Mouse (Mus musculus) heart, embryonic 11.5 days (tissue): ENCODE data around the gene Otof. TPM values are rescaled to one million over a fixed set of nuclear protein-coding genes. Genes with fewer than 3 reads are reported as not detected.

Experiments used
- ATAC-seq: fragments of 200-750 bp; cut with Nextera tagmentation; replicated peaks from 2 replicates; pipeline ENCODE4 v1.8.0; 2017; ENCODE audit warnings: moderate library complexity; ENCODE audit not compliant: insufficient number of reproducible peaks, low FRiP score, low TSS enrichment
- H3K27ac ChIP-seq: fragments of 300-500 bp; sonication (generic); 2 replicates; pipeline ENCODE4 v1.5.1; 2014; ENCODE audit warnings: mild to moderate bottlenecking, low read depth, low read length
- H3K27me3 ChIP-seq: fragments of 300-500 bp; sonication (generic); 2 replicates; pipeline ENCODE4 v1.6.1; 2014; ENCODE audit warnings: mild to moderate bottlenecking, low read length, mixed read lengths; ENCODE audit not compliant: control insufficient read depth, insufficient read depth
- H3K36me3 ChIP-seq: fragments of 300-500 bp; sonication (generic); 2 replicates; pipeline ENCODE4 v1.6.1; 2014; ENCODE audit warnings: mild to moderate bottlenecking, low read length, moderate library complexity, mixed read lengths; ENCODE audit not compliant: control insufficient read depth, insufficient read depth
- H3K4me1 ChIP-seq: fragments of 300-500 bp; sonication (generic); 2 replicates; pipeline ENCODE4 v1.6.1; 2014; ENCODE audit warnings: low read length; ENCODE audit not compliant: control insufficient read depth, insufficient read depth
- H3K4me2 ChIP-seq: fragments of 300-500 bp; sonication (generic); 2 replicates; pipeline ENCODE4 v1.6.1; 2014; ENCODE audit warnings: mild to moderate bottlenecking, moderate library complexity
- H3K4me3 ChIP-seq: fragments of 300-500 bp; sonication (generic); 2 replicates; pipeline ENCODE4 v1.5.1; 2014; ENCODE audit warnings: low read depth, low read length
- H3K9ac ChIP-seq: fragments of 300-500 bp; sonication (generic); 2 replicates; pipeline ENCODE4 v1.6.1; 2014; ENCODE audit warnings: mild to moderate bottlenecking, low read depth, low read length, moderate library complexity
- H3K9me3 ChIP-seq: fragments of 300-500 bp; sonication (generic); replicated peaks from 2 replicates; pipeline ENCODE4 v1.6.1; 2016; ENCODE audit warnings: low read length; ENCODE audit not compliant: control insufficient read depth
- WGBS: fragments of 180-500 bp; shearing (Covaris S2); extraction: QIAGEN DNeasy Blood & Tissue Kit; methylation state at CpG from one replicate; pipeline ENCODE4 v1.1.7; 2014; ENCODE audit not compliant: insufficient replicate concordance; 5-methylcytosine and 5-hydroxymethylcytosine counted together
- polyA plus RNA-seq: library from polyadenylated mRNA; unstranded; fragments of >200 nt; fragmentation: Nextera tagmentation; extraction: Ambion mirVana; gene quantifications from 2 replicates; pipeline ENCODE4 v1.2.1, GENCODE M21; 2014

Otof gene
- polyA plus RNA-seq, 1 experiment from 2014 or later = 0.13 TPM

GRCm38 (mm10) chr5:30387726-30388125 is 74.0 kb downstream of the Otof start:
- no peak overlapping the region for H3K27ac ChIP-seq
- H3K27me3 ChIP-seq = no peaks in the 10 kb centered on the region
- no peak overlapping the region for H3K4me2 ChIP-seq
- WGBS = 81% methylated on average over 6 of the region's 6 CpGs
- no peak overlapping the region for H3K4me3 ChIP-seq
- H3K4me1 ChIP-seq = no peaks in the 10 kb centered on the region
- ATAC-seq = no peak
- no peak overlapping the region for H3K9ac ChIP-seq
- H3K36me3 ChIP-seq = no peaks in the 10 kb centered on the region
- H3K9me3 ChIP-seq = no peaks in the 10 kb centered on the region

DNA sequence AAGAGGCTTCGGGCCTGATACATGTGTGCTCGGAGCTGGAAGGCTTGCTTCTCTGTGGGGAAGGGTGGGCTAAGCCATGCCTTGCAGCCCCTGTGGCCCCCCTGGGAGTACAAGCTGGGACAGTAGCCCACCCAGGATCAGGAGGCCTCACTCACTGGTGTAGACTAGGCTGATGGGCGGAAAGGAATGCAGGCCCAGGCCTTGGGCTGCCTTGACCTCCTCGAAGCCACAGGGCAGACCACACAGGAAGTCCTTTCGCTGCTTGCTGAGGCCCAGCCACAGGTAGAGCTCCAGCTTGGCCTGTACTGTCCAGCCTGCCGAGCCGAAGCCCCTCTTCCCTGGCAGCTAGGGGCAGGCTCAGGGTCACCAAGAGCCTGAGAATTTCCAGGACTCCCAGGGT is 78.9 kb downstream of the Otof start:
- WGBS = 57% methylated on average over 7 of the region's 7 CpGs
- Histone ChIP-seq H3K27ac (no peak overlapping the region), H3K9ac (no peak overlapping the region), H3K9me3 (no peaks in the 10 kb centered on the region), H3K4me2 (no peak overlapping the region), H3K4me3 (no peak overlapping the region), H3K4me1 (no peaks in the 10 kb centered on the region), H3K36me3 (no peaks in the 10 kb centered on the region), H3K27me3 (no peaks in the 10 kb centered on the region)
- no peak for ATAC-seq

DNA sequence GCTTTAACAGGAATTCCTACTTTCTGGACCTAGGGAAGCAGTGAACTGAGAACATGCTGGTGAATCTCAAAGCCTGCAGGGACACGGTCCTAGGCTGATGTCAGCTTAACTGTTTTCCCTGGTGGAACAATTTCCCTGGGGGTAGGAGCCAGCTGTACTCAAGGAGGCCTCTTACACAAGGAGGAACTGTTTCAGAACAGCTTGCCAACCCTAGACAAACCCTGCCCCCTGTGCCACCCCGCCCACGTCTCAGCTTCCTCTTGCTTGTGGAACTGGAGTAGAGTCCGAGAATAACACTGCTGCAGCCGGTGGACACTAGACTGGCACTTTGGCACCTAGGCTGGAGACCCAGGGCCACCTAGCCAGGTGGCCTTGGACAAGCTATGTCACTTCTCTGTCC is 92.3 kb downstream of the Otof start:
- Histone ChIP-seq H3K27me3 (peaks cover 2% of the 10 kb centered on the region; the same call in 1 of the 2 replicates), H3K36me3 (no peaks in the 10 kb centered on the region), H3K27ac (no peak overlapping the region), H3K9ac (no peak overlapping the region), H3K4me3 (no peak overlapping the region), H3K4me1 (no peaks in the 10 kb centered on the region), H3K9me3 (no peaks in the 10 kb centered on the region), H3K4me2 (no peak overlapping the region)
- ATAC-seq = no peak
- WGBS = 74% methylated on average over 5 of the region's 5 CpGs

GRCm38 (mm10) chr5:30367405-30367804 is 94.3 kb downstream of the Otof start:
- WGBS = 77% methylated on average over 8 of the region's 8 CpGs
- no peak overlapping the region for H3K9ac ChIP-seq
- ATAC-seq = no peak

DNA sequence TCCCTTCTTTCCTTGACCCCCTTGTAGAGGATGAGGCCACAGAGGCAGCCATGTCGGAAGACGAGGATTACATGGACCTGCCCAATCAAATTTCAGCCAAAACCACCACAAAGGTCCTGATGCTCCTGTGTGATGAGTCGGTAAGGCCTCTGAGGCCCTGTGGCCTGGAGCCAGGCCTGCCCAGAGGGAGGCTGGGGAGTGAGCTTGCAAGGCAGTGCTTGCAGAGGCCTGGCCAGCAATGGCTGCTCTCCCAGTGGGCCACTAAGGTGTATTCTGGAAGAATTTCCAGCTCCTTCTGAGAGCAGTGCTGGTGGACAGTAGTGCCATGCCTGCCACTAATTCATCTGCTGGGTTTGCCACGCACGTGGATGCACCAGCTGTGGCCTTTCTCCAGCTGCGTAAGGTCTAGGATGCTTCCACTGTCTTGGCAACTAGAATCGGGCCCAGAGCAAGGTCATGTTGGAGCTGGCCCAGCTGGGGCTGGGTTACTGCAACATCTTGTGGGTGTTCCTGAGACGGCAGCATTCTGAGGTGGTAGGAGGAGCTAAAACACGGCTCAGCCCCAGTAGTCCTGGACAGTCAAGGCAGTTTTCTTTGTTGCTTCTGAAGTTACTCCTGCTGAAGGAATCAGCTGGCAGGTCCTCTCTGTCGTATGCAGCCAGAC is 103.2 kb downstream of the Otof start:
- WGBS = 85% methylated on average over 10 of the region's 10 CpGs
- H3K9me3 ChIP-seq = no peaks in the 10 kb centered on the region
- no peak overlapping the region for H3K4me3 ChIP-seq
- no peak overlapping the region for H3K27ac ChIP-seq
- H3K4me2 ChIP-seq = no peak overlapping the region
- ATAC-seq = no peak
- 0 out of 2 replicates have a peak, but pooled peaks cover 5% of the 10 kb centered on the region for H3K4me1 ChIP-seq
- no peaks in the 10 kb centered on the region for H3K27me3 ChIP-seq
- no peak overlapping the region for H3K9ac ChIP-seq
- H3K36me3 ChIP-seq = no peaks in the 10 kb centered on the region

More at GRCm38 (mm10) chr5:30367405-30367804, 94.3 kb downstream of the Otof start:
- 0 out of 2 replicates have a peak, but pooled peaks cover 2% of the 10 kb centered on the region for H3K27me3 ChIP-seq
- no peaks in the 10 kb centered on the region for H3K36me3 ChIP-seq
- H3K9me3 ChIP-seq = no peaks in the 10 kb centered on the region
- H3K4me2 ChIP-seq = no peak overlapping the region
- no peak overlapping the region for H3K4me3 ChIP-seq
- H3K27ac ChIP-seq = no peak overlapping the region
- no peaks in the 10 kb centered on the region for H3K4me1 ChIP-seq

GRCm38 (mm10) chr5:30356647-30357046 is 105.1 kb downstream of the Otof start:
- Histone ChIP-seq H3K4me3 (no peak overlapping the region), H3K9ac (no peak overlapping the region), H3K9me3 (no peaks in the 10 kb centered on the region), H3K27me3 (no peaks in the 10 kb centered on the region), H3K36me3 (no peaks in the 10 kb centered on the region), H3K4me1 (0 out of 2 replicates have a peak, but pooled peaks cover 5% of the 10 kb centered on the region), H3K4me2 (no peak overlapping the region), H3K27ac (no peak overlapping the region)
- WGBS = 80% methylated on average over 7 of the region's 7 CpGs
- no peak for ATAC-seq

DNA sequence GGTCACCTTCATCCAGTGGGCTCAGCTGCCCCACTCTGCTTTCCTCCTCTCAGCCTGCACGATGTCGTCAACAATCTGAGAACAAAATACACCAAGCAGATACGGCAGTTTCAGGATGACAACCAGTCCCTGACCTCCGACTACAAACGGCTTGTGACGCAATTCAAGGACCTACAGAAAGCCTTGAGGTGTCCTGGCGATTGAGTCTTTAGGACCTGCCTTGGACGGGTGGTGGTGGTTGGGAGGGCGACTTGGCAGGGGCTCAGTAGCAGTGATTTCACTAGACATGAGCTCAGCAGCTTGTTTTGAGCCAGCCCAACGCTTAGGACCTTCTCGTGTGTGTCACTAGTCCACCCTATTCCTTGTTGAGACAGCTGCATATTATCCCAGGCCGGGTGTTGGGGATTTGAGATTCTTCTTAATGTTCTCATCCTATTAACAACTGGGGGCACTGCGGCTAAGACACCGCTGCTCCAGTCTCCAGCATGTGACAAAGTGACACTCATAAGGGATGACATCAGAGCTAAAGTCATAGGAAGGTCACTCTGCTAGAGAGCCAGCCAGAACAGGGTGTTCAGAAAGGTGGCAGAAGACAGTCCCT is 106.1 kb downstream of the Otof start:
- 0 out of 2 replicates have a peak, but pooled peaks cover 5% of the 10 kb centered on the region for H3K4me1 ChIP-seq
- 67% methylated on average over 14 of the region's 14 CpGs for WGBS
- no peaks in the 10 kb centered on the region for H3K36me3 ChIP-seq
- no peaks in the 10 kb centered on the region for H3K27me3 ChIP-seq
- no peak overlapping the region for H3K9ac ChIP-seq
- no peaks in the 10 kb centered on the region for H3K9me3 ChIP-seq
- no peak overlapping the region for H3K4me2 ChIP-seq
- no peak for ATAC-seq
- H3K4me3 ChIP-seq = no peak overlapping the region
- H3K27ac ChIP-seq = no peak overlapping the region

- 80% methylated on average over 7 of the region's 7 CpGs for WGBS
- H3K27ac ChIP-seq = no peak overlapping the region
- H3K9me3 ChIP-seq = no peaks in the 10 kb centered on the region
- H3K4me2 ChIP-seq = no peak overlapping the region
- no peaks in the 10 kb centered on the region for H3K27me3 ChIP-seq
- H3K4me3 ChIP-seq = no peak overlapping the region
- no peak for ATAC-seq
- H3K36me3 ChIP-seq = no peaks in the 10 kb centered on the region
- no peak overlapping the region for H3K9ac ChIP-seq
- H3K4me1 ChIP-seq = 0 out of 2 replicates have a peak, but pooled peaks cover 5% of the 10 kb centered on the region
These were observed 106.6 kb downstream of the Otof start for GRCm38 (mm10) chr5:30355114-30355513.

DNA sequence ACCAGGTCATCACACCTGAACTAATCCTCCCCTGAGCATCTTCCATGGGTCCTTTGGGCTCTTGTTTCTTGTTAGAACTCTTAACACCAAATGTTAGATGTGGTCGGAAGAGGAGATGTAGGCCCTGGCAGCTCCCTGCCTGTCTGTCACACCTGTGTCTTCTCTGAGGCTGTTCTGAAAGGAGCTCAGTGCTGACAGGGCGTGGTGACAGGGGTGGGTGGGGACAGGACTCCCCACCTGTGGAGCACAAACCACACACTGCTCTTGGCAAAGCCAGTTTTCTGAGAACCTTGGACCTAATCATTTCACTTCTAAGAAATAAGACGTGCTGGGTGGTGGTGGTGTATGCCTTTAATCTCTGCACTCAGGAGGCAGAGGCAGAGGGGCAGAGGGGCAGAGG is 108.1 kb downstream of the Otof start:
- no peaks in the 10 kb centered on the region for H3K9me3 ChIP-seq
- 52% methylated on average over 3 of the region's 3 CpGs for WGBS
- H3K9ac ChIP-seq = no peak overlapping the region
- no peak overlapping the region for H3K27ac ChIP-seq
- no peaks in the 10 kb centered on the region for H3K36me3 ChIP-seq
- H3K4me2 ChIP-seq = no peak overlapping the region
- no peak overlapping the region for H3K4me3 ChIP-seq
- H3K27me3 ChIP-seq = no peaks in the 10 kb centered on the region
- H3K4me1 ChIP-seq = 0 out of 2 replicates have a peak, but pooled peaks cover 5% of the 10 kb centered on the region
- no peak for ATAC-seq
